Mouse (Mus musculus): Measurements from ENCODE around the gene Daglb.
"Not testable (repeated sequence)": the region's sequence is repeated elsewhere in the genome, so short reads cannot be mapped to it uniquely, and the experiment has no call there.

The Daglb gene

DNA sequence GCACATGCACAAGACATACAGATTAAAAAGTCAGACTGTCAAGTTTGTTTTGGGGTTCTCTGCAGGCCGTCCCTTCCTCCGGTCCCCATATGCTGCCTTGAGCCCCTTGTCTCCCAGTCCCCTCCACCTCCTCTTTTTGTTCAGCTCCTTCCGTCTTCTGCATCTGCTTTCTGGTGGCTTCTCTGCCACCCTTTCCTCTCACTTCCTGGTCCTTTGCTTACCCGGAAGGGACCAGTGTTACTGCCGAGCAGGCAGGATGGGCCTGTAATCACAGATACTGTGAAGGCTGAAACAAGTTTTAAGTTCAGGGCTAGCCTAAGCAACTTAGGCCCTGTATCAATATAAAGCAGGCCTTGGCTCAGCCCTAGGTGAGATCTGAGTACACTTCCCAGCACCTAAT lies 23.6 kb downstream of the Daglb start:
- DNase-seq, result no peak

DNA sequence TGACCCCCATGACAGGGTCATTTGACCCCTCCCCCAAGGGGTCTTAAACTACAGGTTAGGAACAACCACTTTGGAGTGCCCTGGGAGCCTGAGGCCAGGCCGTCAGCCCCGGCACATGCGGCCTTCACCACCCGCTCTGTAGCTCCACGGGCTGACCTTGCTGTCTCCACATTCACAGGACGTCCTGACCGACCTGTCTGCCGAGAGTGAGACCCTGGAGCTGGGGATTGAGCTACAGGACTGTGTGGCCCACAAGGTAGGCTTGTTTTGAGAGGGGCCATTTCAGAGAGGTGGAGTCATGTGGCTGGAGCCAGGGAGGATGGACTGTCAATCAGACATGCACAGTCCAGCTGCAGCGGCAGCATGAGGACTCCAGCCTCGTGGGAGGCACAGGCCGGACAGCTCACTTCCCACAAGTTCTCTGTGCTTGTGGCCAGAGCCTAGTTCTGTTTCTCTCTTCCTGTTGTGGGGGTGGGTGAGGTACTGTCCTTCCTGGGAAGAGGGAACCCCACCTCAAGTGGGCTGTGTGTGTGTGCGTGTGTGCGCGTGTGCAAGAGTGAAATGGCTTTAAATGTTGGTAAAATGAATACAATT lies 25.5 kb downstream of the Daglb start:
- DNase-seq, result peak in 1 of 2 experiments; percentile 31

GRCm38 (mm10) chr5:143491736-143492135 lies 27.4 kb downstream of the Daglb start:
- DNase-seq, result no peak

GRCm38 (mm10) chr5:143493163-143493562 lies 28.8 kb downstream of the Daglb start:
- no peak for DNase-seq

DNA sequence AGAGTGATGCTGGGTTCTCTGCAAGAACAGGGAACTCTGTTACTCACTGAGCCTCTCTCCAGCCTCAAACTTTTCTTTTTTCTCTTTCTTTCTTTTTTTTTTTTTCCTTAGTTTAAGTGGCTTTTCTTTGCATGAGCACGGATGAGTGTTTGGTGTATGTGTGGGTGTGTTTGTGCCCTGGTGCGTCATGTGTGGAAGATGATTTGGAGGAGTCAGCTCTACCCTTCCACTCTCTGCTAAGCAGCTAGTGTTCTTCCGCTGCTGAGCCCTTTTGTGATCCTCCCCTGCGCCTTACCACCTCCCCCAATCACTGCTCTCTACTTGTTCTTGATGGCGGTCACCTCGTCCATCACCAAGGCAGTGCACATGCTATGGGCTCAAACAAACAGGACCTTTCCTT lies 31.3 kb downstream of the Daglb start:
- DNase-seq, result no peak

DNA sequence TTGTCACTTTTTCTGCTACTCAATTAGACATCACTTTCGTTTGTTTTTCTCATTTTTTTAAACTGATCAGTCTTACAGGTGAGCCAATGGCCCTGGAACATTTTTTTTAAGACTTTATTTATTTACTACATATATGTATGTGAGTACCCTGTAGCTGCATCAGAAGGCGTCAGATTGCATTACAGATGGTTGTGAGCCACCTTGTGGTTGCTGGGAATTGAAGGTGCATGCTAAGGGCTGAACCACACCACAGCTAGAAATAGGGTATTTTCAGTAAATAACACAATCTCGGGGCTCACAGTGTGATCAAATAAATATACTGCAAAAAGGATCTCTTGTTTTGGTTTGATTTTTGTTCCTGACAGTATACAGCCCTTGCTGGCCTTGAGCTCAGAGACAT lies 33.1 kb downstream of the Daglb start:
- DNase-seq, result no peak

DNA sequence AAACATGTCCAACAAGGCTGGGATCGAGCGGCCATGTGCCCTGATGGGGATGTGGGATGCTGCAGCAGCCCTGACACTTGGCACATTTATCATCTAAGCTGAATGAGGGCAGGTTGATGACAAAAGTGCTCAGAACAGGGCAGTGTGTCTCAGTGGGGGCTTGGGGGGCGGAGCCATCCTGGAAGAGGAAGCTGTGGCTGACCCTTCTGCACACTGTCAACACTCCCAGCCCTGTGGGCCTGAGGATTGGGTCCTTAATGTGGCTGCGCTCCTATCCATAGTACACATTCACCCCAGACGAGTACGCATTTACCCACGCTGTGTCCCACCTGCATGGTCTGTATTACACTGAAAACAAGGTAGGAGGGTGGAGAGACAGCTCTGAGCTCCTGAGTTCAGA lies 34.8 kb downstream of the Daglb start:
- DNase-seq, result no peak

GRCm38 (mm10) chr5:143499686-143500085 lies 35.3 kb downstream of the Daglb start:
- DNase-seq, result no peak

DNA sequence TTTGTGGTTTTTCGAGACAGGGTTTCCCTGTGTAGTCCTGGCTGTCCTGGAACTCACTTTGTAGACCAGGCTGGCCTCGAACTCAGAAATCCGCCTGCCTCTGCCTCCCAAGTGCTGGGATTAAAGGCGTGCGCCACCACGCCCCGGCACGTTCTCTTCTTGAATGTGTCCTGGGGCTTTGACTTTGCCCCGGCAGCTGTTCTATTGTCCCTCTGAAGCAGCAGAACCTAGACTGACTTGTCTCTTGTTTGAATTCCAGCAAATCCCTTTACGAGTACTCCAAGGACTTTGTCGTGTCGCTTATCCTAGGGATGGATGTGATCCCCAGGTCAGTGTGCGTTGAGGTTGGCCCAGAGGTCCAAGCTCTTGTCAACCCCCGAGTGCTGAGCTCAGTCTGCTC lies 36.3 kb downstream of the Daglb start:
- not testable (repeated sequence) for DNase-seq

GRCm38 (mm10) chr5:143501140-143501539 lies 36.8 kb downstream of the Daglb start:
- DNase-seq, result no peak

GRCm38 (mm10) chr5:143501649-143502048 lies 37.3 kb downstream of the Daglb start:
- no peak for DNase-seq

- peak in 1 of 2 experiments; percentile 35 for DNase-seq
Measured at GRCm38 (mm10) chr5:143502899-143503557, 38.6 kb downstream of the Daglb start.

- DNase-seq, result no peak
Measured at GRCm38 (mm10) chr5:143503740-143504139, 39.4 kb downstream of the Daglb start.

- DNase-seq, result no peak
Measured at GRCm38 (mm10) chr5:143504453-143504852, 40.1 kb downstream of the Daglb start.

DNA sequence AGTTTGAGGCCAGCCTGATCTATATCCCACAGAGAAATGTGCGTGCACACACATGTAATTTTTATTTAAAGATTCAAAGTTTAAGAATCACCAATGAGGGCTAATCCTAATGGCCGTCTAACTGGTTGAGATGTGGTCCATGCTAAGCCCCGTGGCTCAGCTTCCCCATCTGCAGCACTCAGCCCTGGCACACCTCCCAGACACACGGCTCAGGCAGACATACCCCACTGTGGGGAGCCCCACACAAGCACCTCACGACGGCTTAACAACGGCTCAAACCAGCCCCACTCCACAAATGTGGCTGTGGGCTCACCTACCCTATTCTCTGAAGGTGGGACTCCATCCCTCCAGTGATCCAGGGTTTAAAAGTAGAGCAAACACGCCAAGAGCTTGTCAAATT lies 40.7 kb downstream of the Daglb start:
- no peak for DNase-seq

DNA sequence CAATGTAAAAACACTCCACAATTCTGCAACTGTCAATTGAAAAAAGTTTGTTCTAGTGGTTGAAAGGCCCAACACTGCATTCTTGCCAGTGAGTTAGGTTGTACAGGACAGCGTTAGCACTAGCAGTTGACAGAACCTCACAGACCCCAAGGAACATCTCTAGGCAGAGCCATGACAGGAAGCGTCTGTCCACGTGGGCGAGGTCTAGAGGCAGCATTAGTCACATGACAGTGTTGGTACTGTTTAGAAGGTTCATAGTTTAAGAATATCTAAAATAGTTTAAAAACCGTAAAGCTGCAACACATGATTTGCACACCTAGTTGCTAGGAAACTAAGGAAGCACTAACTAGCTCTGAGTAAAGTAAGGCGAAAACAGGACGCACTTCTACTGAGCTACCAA lies 41.2 kb downstream of the Daglb start:
- no peak for DNase-seq

- DNase-seq, result no peak
Measured at GRCm38 (mm10) chr5:143509294-143509693, 44.9 kb downstream of the Daglb start.

DNA sequence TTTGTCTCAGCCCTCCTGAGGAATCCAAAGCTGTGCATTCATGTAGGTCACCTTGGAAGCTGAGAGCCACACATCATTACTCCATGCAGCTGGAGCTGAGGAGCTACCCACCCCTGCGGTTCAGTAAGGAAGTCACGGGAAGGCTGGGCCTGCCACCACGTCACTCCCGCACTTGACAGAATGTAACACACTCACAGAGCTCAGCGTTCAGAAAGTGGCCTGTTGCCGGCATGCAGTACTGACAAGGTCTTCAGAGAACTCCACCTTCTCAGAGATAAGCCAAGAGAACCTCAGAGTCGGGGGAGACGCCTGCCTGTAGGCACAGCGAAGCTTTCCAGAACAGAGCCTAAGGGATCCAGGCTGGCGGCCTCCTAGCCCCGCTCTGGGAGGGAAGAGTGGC lies 45.4 kb downstream of the Daglb start:
- no peak for DNase-seq

- no peak for DNase-seq
Measured at GRCm38 (mm10) chr5:143511577-143511976, 47.2 kb downstream of the Daglb start.

DNA sequence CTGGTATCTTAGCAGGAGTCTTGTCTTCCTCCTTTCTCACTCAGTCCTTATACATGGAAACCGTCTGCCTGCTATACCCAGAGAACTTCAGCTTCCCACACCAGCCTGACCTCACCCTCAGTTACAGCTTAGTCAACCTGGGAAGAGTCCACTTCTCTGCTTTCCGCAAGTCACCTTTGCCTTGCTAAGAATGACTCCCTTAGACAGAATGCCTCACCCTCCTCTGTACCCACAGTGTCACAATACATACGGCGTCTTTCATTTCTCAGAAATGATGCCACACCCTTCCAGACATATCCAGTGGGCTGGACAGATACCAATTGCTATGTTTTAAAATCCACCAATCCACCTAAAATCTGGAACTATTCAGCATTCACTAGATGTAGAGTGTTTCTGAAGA lies 47.9 kb downstream of the Daglb start:
- DNase-seq, result no peak

DNA sequence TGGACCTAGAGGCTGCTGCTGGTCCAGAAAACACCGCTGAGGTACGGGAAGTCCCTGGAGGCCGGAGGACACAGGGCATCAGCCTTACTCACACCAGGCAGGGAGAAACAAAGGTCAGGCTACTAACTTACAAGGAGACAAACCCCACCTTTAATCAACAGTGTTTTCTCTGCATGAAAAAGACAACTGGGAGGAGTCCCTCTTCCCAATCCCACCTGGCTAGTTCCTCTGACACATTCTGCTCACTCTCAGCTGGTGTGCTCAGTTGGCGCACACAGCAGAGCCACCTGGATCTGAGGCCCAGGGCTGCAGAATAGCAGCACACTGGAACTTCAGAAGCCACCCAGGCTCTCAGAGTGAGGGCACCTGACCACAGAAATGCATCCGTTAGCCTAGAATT lies 50.5 kb downstream of the Daglb start:
- DNase-seq, result no peak

- DNase-seq, result no peak
Measured at GRCm38 (mm10) chr5:143517005-143517404, 52.6 kb downstream of the Daglb start.

- DNase-seq, result peak in 1 of 2 experiments; percentile 36
Measured at GRCm38 (mm10) chr5:143517436-143517835, 53.1 kb downstream of the Daglb start.

- DNase-seq, result no peak
Measured at GRCm38 (mm10) chr5:143518045-143518591, 53.7 kb downstream of the Daglb start.

DNA sequence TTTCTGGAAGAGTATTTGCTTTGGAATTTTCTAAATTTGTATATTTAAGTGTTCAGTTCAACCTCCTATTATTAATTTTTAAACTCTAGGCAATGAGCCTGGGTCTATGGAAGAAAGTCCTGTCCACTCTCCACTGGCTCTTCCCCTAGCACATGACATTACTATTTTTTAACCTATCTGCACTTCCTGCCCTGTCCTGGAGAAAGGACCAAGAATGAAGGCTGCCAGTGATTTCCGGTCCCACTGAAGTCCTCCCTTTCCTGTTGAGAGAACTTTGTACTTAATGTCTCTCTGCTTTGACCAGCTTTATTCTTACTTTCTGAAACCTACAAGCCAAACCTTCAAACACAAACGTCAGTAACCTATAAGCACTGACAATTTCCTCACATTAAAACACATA lies 56.0 kb downstream of the Daglb start:
- no peak for DNase-seq

All from kidney, postnatal 4 days (tissue).